Mouse (Mus musculus): Measurements from ENCODE around the gene Zbtb3. TPM values are rescaled to one million over a fixed set of nuclear protein-coding genes. Genes with fewer than 3 reads are reported as not detected.

Zbtb3 gene
- polyA plus RNA-seq (2015; fragmentation: Nextera tagmentation; extraction: Ambion mirVana), result 4.1 and 4.4 TPM in 2 replicates

DNA sequence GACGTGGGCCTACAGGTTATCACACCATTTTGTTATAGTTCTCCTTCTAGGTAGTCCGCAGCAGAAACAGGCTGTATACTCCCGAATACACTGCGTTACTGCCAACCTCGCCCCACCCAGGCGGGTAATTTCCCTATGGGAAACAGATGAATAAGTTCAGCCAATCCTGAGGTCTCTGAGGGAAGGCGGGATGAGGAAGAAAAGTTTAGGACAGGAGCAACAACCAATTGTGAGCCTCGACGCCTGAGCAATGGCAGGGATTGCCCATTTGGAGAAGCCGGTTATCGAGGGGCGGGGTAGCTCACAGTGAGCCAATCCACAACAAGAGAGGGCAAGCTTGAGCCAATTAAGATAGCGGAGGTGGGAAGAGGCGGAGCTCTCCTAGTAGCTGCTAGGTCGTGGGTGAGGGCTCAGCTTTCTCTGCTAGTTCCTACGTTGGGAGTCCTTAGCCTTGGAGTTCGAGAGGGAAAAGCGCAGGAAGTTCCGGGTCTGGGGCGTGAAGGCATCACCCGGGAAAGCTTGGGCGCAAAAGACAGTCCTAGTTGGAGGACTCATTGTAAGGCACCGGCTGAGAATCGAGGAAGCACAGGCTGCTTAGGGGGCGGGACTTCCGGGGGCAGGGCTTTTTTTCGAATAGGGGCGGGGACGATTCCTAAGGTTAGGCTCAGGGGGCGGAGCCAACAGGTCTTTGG, at the start of gene Zbtb3:
Gene Zbtb3, plus strand, starts transcription at position 426 of the 692 bp plus-strand sequence.
- peaks cover 17% of the 10 kb centered on the region for H3K4me1 ChIP-seq
- peaks cover 6% of the 10 kb centered on the region; the same call in 1 of the 2 replicates for H3K36me3 ChIP-seq
- peak; percentile 98 for ATAC-seq (ENCODE audit: insufficient read depth, low FRiP score, low read depth)
- H3K4me3 ChIP-seq (replicated peaks), result peak within 1 kb of the TSS; percentile 70
- under 1% methylated on average over 30 of the region's 30 CpGs for WGBS
- H3K27ac ChIP-seq, result peak within 1 kb of the TSS; percentile 92
- H3K27me3 ChIP-seq (replicated peaks), result no peaks in the 10 kb centered on the region
- H3K9me3 ChIP-seq, result no peaks in the 10 kb centered on the region
- H3K9ac ChIP-seq, result no peak within 1 kb of the TSS; the same call in 1 of the 2 replicates
- H3K4me2 ChIP-seq, result peak within 1 kb of the TSS; percentile 73

GRCm38 (mm10) chr19:8755652-8756051, 46.7 kb upstream of the Zbtb3 start:
- peak overlapping the region; percentile 96; the same call in 1 of the 2 replicates for H3K4me3 ChIP-seq (replicated peaks)
- H3K4me2 ChIP-seq, result peak overlapping the region; percentile 61; the same call in 1 of the 2 replicates
- peaks cover 6% of the 10 kb centered on the region; the same call in 1 of the 2 replicates for H3K4me1 ChIP-seq

DNA sequence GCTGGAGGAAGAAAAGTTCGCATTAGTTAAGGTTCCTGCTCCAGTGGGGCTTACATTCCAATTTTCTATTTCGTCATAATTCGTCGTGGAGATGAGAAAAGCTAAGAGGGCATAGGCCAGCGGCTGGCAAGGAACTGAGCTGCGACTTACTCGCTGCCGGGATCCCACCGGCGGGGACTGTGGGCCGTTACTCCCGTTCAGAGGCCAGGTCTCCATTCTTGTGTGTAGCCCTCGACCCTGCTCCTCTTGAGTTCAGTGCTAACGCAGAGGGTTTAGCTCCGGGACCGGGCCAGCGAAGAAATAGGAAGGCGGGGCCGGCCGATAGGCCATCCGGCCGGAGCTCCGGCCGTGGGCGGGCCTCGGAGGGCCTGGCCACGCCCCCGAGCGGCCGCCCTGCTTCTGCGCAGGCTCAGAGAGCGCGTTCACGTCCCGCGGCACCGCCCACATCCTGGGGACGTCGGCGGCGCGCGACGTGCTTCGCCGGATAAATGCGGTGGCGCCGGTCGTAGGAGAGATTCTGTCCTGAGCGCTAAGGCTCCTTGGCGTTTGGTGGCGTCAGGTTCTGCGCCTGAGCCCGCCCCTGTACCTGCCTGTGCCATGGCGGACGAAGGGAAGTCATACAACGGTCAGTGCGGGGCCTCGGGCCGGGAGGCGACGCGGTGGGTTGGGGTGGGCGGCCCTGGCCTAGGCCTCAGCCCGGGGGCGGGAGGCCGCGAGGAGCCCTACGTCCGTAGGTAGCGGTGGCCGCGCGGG, 45.5 kb upstream of the Zbtb3 start, which contains the start of gene Nxf1:
Gene Nxf1, plus strand, starts transcription at position 439 of the 753 bp plus-strand sequence.
- Histone ChIP-seq H3K4me2 (peak within 1 kb of the TSS; percentile 61), H3K36me3 (peaks cover 18% of the 10 kb centered on the region), H3K27me3 (replicated peaks) (no peaks in the 10 kb centered on the region), H3K4me3 (replicated peaks) (peak within 1 kb of the TSS; percentile 96), H3K4me1 (peaks cover 6% of the 10 kb centered on the region; the same call in 1 of the 2 replicates), H3K9me3 (no peaks in the 10 kb centered on the region), H3K27ac (peak within 1 kb of the TSS; percentile 92), H3K9ac (peak within 1 kb of the TSS; percentile 94)
- WGBS, result under 1% methylated on average over 75 of the region's 75 CpGs
- ATAC-seq (ENCODE audit: insufficient read depth, low FRiP score, low read depth), result peak; percentile 96

More at GRCm38 (mm10) chr19:8755652-8756051, 46.7 kb upstream of the Zbtb3 start:
- H3K9me3 ChIP-seq, result no peaks in the 10 kb centered on the region
- no peak for ATAC-seq (ENCODE audit: insufficient read depth, low FRiP score, low read depth)
- 59% methylated on average over 3 of the region's 3 CpGs for WGBS
- no peaks in the 10 kb centered on the region for H3K27me3 ChIP-seq (replicated peaks)
- H3K27ac ChIP-seq, result no peak overlapping the region
- H3K36me3 ChIP-seq, result peaks cover 28% of the 10 kb centered on the region
- no peak overlapping the region for H3K9ac ChIP-seq

GRCm38 (mm10) chr19:8757471-8757998, 44.8 kb upstream of the Zbtb3 start:
- Histone ChIP-seq H3K36me3 (peaks cover 13% of the 10 kb centered on the region), H3K27ac (peak overlapping the region; percentile 92), H3K9me3 (no peaks in the 10 kb centered on the region), H3K4me3 (replicated peaks) (peak overlapping the region; percentile 96), H3K4me2 (peak overlapping the region; percentile 61), H3K4me1 (peaks cover 6% of the 10 kb centered on the region; the same call in 1 of the 2 replicates), H3K27me3 (replicated peaks) (no peaks in the 10 kb centered on the region), H3K9ac (peak overlapping the region; percentile 94)
- 3% methylated on average over 14 of the region's 14 CpGs for WGBS
- ATAC-seq (ENCODE audit: insufficient read depth, low FRiP score, low read depth), result no peak

DNA sequence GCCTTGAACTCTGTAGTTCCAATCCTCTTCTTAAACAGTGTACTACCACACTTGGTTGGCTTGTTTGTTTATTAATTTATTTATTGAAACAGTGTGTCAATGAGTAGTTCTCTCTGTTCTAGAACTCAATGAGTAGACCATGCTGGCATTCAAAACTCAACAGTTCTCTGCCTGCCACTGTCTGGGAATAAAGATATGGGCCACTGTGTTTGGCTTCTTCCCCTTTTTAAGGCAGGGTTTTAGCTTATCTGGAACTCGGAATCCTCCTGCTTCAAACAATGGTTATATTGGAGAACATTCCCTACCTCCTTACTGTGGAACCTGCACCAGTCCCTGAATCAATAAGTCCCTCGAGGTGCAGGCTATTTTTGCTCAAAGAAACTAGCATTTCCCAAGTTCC, 43.5 kb upstream of the Zbtb3 start:
- Histone ChIP-seq H3K36me3 (peaks cover 20% of the 10 kb centered on the region), H3K4me2 (0 out of 2 replicates have a peak overlapping the region, but pooled peaks have one; percentile 61), H3K9ac (no peak overlapping the region), H3K9me3 (no peaks in the 10 kb centered on the region), H3K27me3 (replicated peaks) (no peaks in the 10 kb centered on the region), H3K27ac (no peak overlapping the region), H3K4me3 (replicated peaks) (no peak overlapping the region), H3K4me1 (peaks cover 6% of the 10 kb centered on the region; the same call in 1 of the 2 replicates)
- WGBS, result 77% methylated on average over 2 of the region's 2 CpGs
- ATAC-seq (ENCODE audit: insufficient read depth, low FRiP score, low read depth), result no peak

GRCm38 (mm10) chr19:8760757-8761156, 41.6 kb upstream of the Zbtb3 start:
- Histone ChIP-seq H3K4me2 (no peak overlapping the region), H3K9me3 (no peaks in the 10 kb centered on the region), H3K27me3 (replicated peaks) (no peaks in the 10 kb centered on the region), H3K4me1 (peaks cover 6% of the 10 kb centered on the region; the same call in 1 of the 2 replicates), H3K9ac (no peak overlapping the region), H3K36me3 (peaks cover 31% of the 10 kb centered on the region), H3K27ac (no peak overlapping the region), H3K4me3 (replicated peaks) (no peak overlapping the region)
- WGBS, result 98% methylated on average over 2 of the region's 2 CpGs
- ATAC-seq (ENCODE audit: insufficient read depth, low FRiP score, low read depth), result no peak

DNA sequence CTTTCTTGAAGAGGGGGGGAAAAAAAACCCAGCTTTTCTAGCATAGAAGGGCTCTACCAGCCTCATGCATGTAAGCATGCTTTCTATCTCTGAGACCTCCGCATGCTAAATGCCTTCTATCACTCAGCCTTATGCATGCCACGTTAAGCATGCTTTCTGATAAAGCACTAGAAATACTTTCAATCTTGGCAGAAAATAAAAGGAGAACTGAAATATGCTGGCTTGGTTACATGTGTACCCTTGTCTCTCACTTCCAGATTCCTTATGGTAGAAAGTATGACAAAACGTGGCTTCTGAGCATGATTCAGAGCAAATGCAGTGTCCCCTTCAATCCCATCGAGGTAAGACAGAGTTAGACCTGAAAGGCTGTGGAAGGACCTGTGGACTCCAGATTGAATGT, 39.1 kb upstream of the Zbtb3 start:
- no peaks in the 10 kb centered on the region for H3K9me3 ChIP-seq
- H3K36me3 ChIP-seq, result peaks cover 54% of the 10 kb centered on the region

GRCm38 (mm10) chr19:8765562-8765961, 36.8 kb upstream of the Zbtb3 start:
- Histone ChIP-seq H3K36me3 (peaks cover 62% of the 10 kb centered on the region), H3K4me3 (replicated peaks) (no peak overlapping the region)
- WGBS, result 94% methylated on average over 9 of the region's 9 CpGs

More for the DNA sequence above, 39.1 kb upstream of the Zbtb3 start:
- 90% methylated on average over 4 of the region's 4 CpGs for WGBS
- no peaks in the 10 kb centered on the region for H3K27me3 ChIP-seq (replicated peaks)
- no peak overlapping the region for H3K4me2 ChIP-seq
- H3K4me1 ChIP-seq, result peaks cover 2% of the 10 kb centered on the region; the same call in 1 of the 2 replicates
- no peak overlapping the region for H3K27ac ChIP-seq
- ATAC-seq (ENCODE audit: insufficient read depth, low FRiP score, low read depth), result no peak
- no peak overlapping the region for H3K4me3 ChIP-seq (replicated peaks)
- H3K9ac ChIP-seq, result no peak overlapping the region

DNA sequence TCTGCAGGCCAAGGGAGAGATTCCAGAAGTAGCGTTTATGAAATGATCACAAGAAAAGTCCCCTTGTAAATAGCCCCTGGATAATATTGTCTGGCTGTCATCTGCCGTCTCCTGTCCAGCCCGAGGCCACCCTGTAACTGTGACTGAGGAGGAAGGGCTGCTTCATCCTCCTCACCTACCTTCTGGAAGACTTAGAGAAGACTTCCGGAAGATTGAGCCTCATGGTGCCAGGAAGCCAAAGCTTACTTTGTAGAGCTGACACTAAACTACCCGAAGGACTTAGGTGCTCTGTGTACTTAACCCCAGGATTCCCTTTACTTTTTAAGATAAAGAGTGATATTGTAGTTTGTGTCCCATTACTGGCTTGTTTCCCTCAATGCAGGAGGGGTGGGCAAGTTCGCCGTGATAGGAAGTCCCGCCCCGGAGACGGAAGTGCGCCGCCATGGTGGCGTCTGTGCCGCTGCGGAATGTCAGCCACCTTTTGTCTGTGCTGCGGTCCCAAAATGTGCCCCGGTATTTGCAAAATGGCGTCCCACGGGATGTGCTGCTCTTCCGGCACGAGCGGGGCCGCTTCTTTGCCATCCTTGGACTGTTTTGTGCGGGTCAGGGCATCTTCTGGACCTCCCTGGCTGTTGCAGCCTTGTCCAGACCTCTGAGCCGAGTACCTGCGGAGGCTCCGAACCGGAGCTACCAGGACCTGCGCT, 31.6 kb upstream of the Zbtb3 start, which contains the start of gene Tmem223:
Gene Tmem223, plus strand, starts transcription at position 430 of the 704 bp plus-strand sequence.
- Histone ChIP-seq H3K27me3 (replicated peaks) (no peaks in the 10 kb centered on the region), H3K9ac (peak within 1 kb of the TSS; percentile 67), H3K27ac (peak within 1 kb of the TSS; percentile 58), H3K4me2 (peak within 1 kb of the TSS; percentile 59), H3K36me3 (peaks cover 39% of the 10 kb centered on the region), H3K4me3 (replicated peaks) (peak within 1 kb of the TSS; percentile 56), H3K9me3 (no peaks in the 10 kb centered on the region), H3K4me1 (peaks cover 15% of the 10 kb centered on the region)
- 21% methylated on average over 29 of the region's 29 CpGs for WGBS
- ATAC-seq (ENCODE audit: insufficient read depth, low FRiP score, low read depth), result 0 out of 2 replicates have a peak, but pooled peaks have one; percentile 13

More at GRCm38 (mm10) chr19:8765562-8765961, 36.8 kb upstream of the Zbtb3 start:
- H3K4me1 ChIP-seq, result no peaks in the 10 kb centered on the region
- no peak for ATAC-seq (ENCODE audit: insufficient read depth, low FRiP score, low read depth)
- no peaks in the 10 kb centered on the region for H3K9me3 ChIP-seq
- no peaks in the 10 kb centered on the region for H3K27me3 ChIP-seq (replicated peaks)
- H3K4me2 ChIP-seq, result no peak overlapping the region
- no peak overlapping the region for H3K27ac ChIP-seq
- no peak overlapping the region for H3K9ac ChIP-seq

DNA sequence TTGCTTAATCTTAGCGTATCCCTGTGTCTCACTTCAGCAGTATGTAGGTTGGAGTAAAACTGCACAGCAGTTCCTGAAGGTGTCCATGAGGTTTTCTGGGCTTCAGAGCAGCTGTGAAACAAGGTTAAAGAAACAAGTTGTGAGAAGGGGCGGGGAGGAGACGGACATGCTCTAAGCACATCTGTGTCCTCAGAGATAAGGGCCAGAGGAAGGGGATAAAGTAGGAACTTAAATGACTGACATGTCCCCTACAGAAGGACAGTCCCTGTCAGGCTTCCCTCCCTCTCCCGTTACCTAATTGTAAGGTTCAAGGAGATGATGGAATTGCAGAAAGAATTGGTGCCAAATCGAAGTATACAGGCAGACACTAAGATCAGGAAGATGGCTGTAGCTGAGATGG, 29.4 kb upstream of the Zbtb3 start:
- peak overlapping the region; percentile 71; the same call in 1 of the 2 replicates for H3K9ac ChIP-seq
- peaks cover 15% of the 10 kb centered on the region for H3K4me1 ChIP-seq
- peaks cover 19% of the 10 kb centered on the region for H3K36me3 ChIP-seq
- no peak for ATAC-seq (ENCODE audit: insufficient read depth, low FRiP score, low read depth)
- peak overlapping the region; percentile 89 for H3K4me2 ChIP-seq
- H3K27ac ChIP-seq, result 0 out of 2 replicates have a peak overlapping the region, but pooled peaks have one; percentile 100
- peak overlapping the region; percentile 67 for H3K4me3 ChIP-seq (replicated peaks)
- 68% methylated on average over 5 of the region's 5 CpGs for WGBS
- H3K27me3 ChIP-seq (replicated peaks), result no peaks in the 10 kb centered on the region
- no peaks in the 10 kb centered on the region for H3K9me3 ChIP-seq

- H3K27ac ChIP-seq, result peak overlapping the region; percentile 100
- peaks cover 22% of the 10 kb centered on the region for H3K36me3 ChIP-seq
- H3K4me3 ChIP-seq (replicated peaks), result peak overlapping the region; percentile 67
- WGBS, result 49% methylated on average over 6 of the region's 6 CpGs
- H3K4me1 ChIP-seq, result peaks cover 15% of the 10 kb centered on the region
- ATAC-seq (ENCODE audit: insufficient read depth, low FRiP score, low read depth), result no peak
- H3K9me3 ChIP-seq, result no peaks in the 10 kb centered on the region
- no peaks in the 10 kb centered on the region for H3K27me3 ChIP-seq (replicated peaks)
- H3K9ac ChIP-seq, result peak overlapping the region; percentile 71; the same call in 1 of the 2 replicates
- peak overlapping the region; percentile 89 for H3K4me2 ChIP-seq
These were observed 28.9 kb upstream of the Zbtb3 start for GRCm38 (mm10) chr19:8773409-8773808.

All from stomach, embryonic 15.5 days (tissue).